Mouse (Mus musculus): ENCODE measurements around the gene Tmem87b. TPM values are rescaled to one million over a fixed set of nuclear protein-coding genes. Genes with fewer than 3 reads are reported as not detected.

Gene Tmem87b
- total RNA-seq, 2 experiments from 2014 or later, result 31.9 to 34.9 TPM

- no peak for DNase-seq (ENCODE audit: low spot score in 2 of 2)
- intact Hi-C loops (cut with DNase I), result no loop called here
Measured at GRCm38 (mm10) chr2:128872256-128872655, 54.3 kb downstream of the Tmem87b start.

GRCm38 (mm10) chr2:128875526-128875925 is 57.6 kb downstream of the Tmem87b start:
- DNase-seq (ENCODE audit: low spot score in 2 of 2), result no peak
- intact Hi-C loops (cut with DNase I), result no loop called here

DNA sequence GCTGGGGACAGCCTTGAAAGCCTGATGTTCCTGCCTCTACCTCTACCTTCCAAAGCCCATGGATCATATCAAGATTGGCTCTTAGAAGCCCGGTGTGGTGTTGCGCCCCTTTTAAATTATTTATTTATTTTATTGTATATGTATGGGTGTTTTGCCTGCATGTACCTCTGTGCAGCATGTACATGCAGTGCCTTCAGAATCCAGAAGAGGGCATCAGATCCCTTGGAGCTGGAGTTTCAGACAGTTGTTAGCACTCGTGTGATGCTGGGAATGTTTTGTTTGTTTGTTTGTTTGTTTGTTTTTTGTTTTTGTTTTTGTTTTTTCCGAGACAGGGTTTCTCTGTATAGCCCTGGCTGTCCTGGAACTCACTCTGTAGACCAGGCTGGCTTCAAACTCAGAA is 63.3 kb downstream of the Tmem87b start:
- intact Hi-C loops (cut with DNase I), result no loop called here

DNA sequence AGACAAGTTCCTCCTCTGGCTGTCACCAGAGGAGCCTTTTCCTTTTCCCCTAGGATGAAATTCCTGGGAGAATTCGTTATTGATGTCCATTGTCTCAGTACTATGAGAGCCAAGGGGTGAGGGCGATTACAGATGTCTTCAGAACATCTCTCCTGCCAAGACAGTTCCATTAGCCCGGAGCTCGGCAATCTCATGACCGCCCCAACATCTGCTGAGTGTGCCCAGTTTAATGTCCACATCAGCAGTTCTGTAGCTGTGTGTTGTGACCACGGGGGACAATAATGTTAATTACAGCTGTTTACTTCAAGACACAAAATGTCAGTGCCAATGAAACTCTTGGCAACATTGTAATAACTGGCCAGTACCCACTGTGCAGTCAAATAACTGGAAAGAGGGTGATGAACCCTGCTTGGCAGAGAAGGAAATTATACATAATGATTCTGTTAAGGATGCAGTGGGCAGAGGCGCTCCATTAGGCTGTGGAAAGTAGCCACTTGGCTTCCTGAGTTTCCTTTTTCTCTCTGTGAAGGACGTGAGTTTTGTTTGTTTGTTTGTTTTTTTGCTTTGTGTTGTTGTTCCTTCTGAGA is 67.4 kb downstream of the Tmem87b start:
- DNase-seq (ENCODE audit: low spot score in 2 of 2), result no peak
- intact Hi-C loops (cut with DNase I), result no loop called here

More for the DNA sequence above, 63.3 kb downstream of the Tmem87b start:
- DNase-seq (ENCODE audit: low spot score in 2 of 2), result no peak

DNA sequence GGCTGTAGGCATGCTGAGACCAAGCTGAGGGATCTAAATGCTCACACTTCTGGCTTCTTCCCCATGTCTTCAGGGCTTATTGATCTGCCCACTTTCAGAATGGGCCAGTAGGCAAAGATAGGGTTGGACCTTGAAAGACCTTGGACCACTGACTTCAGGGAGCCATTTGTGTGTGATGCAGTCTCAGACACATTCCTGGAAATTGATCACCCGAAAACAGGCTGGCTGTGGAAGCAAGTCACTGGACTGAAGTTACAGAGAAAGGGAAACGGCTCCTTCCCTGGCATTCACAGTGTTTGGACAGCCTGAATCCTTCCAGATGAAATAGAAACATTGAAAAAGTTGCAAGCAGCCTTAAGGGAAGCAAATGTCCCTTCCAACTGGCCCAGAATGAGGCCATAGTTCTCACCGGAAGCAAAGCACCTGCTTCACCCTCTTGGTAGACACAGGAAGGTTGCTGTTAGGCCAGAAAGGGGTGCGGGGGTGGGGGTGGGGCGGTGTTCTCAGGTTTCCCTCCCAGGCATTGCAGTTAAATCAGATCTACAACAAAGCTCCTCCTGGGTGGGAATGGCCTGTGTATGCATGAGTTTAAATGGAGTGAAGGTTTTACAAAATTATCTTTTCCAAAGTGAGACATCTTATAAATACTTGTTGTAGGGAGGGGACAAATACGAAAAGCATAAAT is 70.1 kb downstream of the Tmem87b start:
- no peak for DNase-seq (ENCODE audit: low spot score in 2 of 2)
- intact Hi-C loops (cut with DNase I), result no loop called here

- no peak for DNase-seq (ENCODE audit: low spot score in 2 of 2)
- intact Hi-C loops (cut with DNase I), result no loop called here
Measured at GRCm38 (mm10) chr2:128890661-128891335, 72.9 kb downstream of the Tmem87b start.

GRCm38 (mm10) chr2:128892180-128892721 is 74.3 kb downstream of the Tmem87b start:
- intact Hi-C loops (cut with DNase I), result no loop called here
- no peak for DNase-seq (ENCODE audit: low spot score in 2 of 2)

DNA sequence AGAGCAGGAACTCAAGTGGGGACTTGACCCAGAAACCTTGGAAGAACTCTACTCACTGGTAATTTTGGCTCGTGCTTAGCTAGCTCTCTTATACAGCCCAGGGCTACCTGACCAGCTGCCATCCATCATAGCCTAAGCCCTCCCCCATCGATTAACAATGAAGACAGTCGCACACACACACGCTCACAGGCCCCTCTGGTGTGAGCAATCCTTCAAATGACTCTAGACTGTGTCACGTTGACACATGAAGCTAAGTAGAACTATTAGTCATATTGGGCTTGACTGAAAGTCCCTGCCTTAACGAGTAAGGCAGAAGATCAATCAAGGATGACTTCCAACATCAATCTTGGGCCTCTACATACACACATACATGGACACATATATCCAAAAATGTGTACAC is 84.9 kb downstream of the Tmem87b start:
- DNase-seq (ENCODE audit: low spot score in 2 of 2), result no peak
- intact Hi-C loops (cut with DNase I), result no loop called here

DNA sequence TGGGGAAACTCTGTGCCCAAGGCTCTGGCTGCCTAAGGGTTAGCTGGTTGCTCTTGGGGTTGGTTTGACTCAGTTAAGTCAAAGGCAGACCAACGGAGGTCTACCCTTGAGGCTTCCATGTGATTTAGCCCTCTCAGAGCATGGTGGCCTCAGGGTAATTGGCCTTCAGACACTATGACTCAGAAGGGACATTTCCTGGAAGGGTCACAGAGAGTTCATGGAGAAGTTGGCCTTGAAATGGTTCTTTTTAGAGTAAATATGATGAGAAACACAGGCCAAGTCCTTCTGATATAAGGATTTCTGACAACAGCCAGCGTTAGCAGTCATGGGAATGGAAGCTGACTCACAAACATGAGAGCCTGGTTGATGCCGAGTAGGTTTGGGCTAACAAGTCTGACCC is 85.7 kb downstream of the Tmem87b start:
- intact Hi-C loops (cut with DNase I), result no loop called here
- DNase-seq (ENCODE audit: low spot score in 2 of 2), result no peak

Other genes with a start within 250 kb of the Tmem87b start
- not detected for gene Spdye4c, start 226.9 kb upstream of the Tmem87b start, total RNA-seq (2021)
- 10 to 100 TPM; 52.6 to 75.4 TPM for gene Anapc1, start 130.7 kb upstream of the Tmem87b start, total RNA-seq (2021)
- gene Mertk, start 119.2 kb upstream of the Tmem87b start, total RNA-seq (2021), result 10 to 100 TPM; 30.4 to 40.0 TPM
- gene Fbln7, start 44.9 kb downstream of the Tmem87b start, total RNA-seq (2021), result 1 to 10 TPM; 2.3 to 2.6 TPM
- gene Zc3h8, start 126.0 kb downstream of the Tmem87b start, total RNA-seq (2021), result 1 to 10 TPM; 6.6 to 7.3 TPM
- gene Zc3h6, start 149.3 kb downstream of the Tmem87b start, total RNA-seq (2021), result 10 to 100 TPM; 15.2 to 17.4 TPM
- gene Gm10762, start 149.6 kb downstream of the Tmem87b start, total RNA-seq (2021), result 1 to 10 TPM; 4.5 to 5.6 TPM
- gene Vinac1, start 230.1 kb downstream of the Tmem87b start, total RNA-seq (2021), result under 1 TPM; 0.11 to 0.39 TPM
- 10 to 100 TPM; 65.0 to 73.7 TPM for gene Ttl, start 247.8 kb downstream of the Tmem87b start, total RNA-seq (2021)